Mouse (Mus musculus) small intestine, adult 2 months (tissue): Measurements from ENCODE around the gene Ier2.
A peak's percentile ranks its signal among the peaks of the same experiment; 100 is the strongest.

Source experiments
- CTCF ChIP-seq: fragments of 200-500 bp; IDR thresholded peaks from 2 replicates; pipeline ENCODE4 v1.5.1; 2012; ENCODE audit warnings: low read depth, mild to moderate bottlenecking, control low read depth, inconsistent platforms, low read length, moderate library complexity, mixed read lengths; ENCODE audit not compliant: insufficient replicate concordance, insufficient read length; ENCODE audit errors: extremely low read depth
- POLR2A ChIP-seq: fragments of 200-500 bp; IDR thresholded peaks from 2 replicates; pipeline ENCODE4 v1.6.1; 2012; ENCODE audit warnings: low read depth, mild to moderate bottlenecking, control low read depth, inconsistent platforms, low read length, moderate library complexity

- TF ChIP-seq POLR2A (0 out of 2 replicates have a peak, but pooled peaks have one; percentile 25), CTCF (peak; percentile 73)
These were observed 23.3 kb downstream of the Ier2 start for GRCm38 (mm10) chr8:84639162-84640009.
